Mouse (Mus musculus) gonadal fat pad, adult 2 months (tissue): ENCODE measurements at regions not wholly inside any gene's neighbourhood (a gene's known extent, or its start where the extent isn't known, plus 50 kb on each side); places are given as distances from the start of the nearest gene placed in this dataset.

Source experiments
- DNase-seq: peaks from one replicate; pipeline ENCODE4 v3.0.0-alpha.2; 2012; ENCODE audit warnings: low read depth

DNA sequence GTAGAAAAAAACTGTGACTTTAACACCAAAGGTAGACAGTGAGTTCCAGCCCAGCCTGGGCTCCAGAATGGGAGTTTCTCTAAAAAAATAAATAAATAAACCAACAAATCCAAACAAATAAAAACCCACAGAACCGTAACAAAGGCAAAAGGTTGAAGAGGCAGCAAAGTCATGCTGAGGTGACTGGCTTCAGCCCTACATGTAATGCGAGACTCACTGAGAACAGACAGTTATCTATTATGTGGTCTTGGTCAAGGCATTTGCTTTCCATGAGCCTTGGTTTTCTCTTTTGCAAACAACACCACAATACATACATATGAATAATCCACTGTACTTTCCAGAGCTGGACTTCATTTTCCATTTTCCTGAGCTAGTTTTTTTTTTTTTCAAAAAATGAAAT, 516.6 kb upstream of the Adam5 start:
- no peak for DNase-seq

GRCm38 (mm10) chr8:25332120-25332607, 508.0 kb upstream of the Adam5 start:
- DNase-seq: no peak

DNA sequence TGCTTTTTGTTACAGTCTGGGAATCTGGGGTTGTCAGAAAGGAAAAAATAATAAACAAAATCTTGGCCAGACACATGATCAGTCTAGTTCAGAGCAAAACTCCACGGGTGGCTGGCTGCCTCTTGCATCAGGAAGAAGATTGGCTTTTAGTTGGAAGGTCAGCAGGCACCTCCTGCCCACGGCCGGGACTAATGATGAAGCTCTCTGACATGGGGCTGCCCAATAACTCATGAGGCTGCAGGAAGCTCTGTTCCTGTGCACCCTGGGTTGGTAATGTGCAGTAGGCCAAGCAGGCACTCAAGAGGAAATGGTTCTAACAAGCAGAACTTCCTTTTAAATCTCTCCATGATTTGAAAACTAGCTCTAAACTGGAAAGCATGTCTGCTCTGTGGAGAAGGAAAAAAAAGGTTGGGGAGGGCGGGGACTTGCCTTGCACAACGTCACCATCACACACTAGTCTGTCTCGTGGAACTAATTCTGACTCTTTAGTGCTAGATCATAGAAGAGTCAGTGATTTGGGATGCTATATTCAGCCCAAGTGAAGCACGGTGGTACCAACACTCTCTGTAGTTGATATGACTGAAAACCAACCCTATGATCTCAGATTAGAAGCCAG, 507.1 kb upstream of the Adam5 start:
- DNase-seq: no peak

- no peak for DNase-seq
These were observed 505.6 kb upstream of the Adam5 start for GRCm38 (mm10) chr8:25329791-25330190.

- no peak for DNase-seq
These were observed 504.1 kb upstream of the Adam5 start for GRCm38 (mm10) chr8:25328318-25328717.

DNA sequence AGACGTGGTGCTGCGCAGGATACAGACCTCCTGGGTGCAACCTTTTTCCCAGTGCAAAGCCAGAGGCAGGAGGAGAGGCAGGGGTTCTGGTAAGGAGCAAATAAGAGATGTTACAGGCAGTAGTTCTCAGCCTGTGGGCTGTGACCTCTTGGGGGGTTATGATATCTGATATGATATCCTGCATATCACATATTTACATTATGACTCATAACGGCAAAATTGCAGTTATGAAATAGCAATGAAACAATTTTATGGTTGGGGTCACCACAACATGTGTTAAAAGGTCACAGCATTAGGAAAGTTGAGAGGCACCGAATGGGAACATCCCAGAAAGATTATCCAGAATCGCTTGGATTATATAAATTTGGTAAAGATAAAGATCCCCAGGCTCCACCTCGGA, 502.8 kb upstream of the Adam5 start:
- DNase-seq: no peak

DNA sequence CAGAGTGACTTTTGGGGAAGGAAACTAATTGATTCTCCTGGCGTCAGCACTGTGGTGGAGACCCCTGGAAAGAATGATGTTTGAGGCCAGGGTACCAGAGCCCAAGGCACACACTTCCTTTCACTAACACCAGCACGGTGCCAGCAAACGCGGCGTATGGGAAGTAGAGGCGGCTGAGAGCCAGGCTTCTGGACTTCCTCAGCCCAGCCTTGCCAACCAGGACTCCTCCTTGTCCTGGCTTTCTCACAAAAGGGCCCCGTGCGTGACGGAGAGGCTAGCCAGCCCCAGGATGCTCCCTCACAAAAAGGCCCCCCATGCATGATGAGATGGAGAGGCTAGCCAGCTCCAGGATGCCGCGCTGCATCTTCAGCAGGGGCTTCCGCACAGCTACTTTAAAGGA, 502.1 kb upstream of the Adam5 start:
- DNase-seq: no peak

- DNase-seq: no peak
These were observed 500.6 kb upstream of the Adam5 start for GRCm38 (mm10) chr8:25324731-25325130.

DNA sequence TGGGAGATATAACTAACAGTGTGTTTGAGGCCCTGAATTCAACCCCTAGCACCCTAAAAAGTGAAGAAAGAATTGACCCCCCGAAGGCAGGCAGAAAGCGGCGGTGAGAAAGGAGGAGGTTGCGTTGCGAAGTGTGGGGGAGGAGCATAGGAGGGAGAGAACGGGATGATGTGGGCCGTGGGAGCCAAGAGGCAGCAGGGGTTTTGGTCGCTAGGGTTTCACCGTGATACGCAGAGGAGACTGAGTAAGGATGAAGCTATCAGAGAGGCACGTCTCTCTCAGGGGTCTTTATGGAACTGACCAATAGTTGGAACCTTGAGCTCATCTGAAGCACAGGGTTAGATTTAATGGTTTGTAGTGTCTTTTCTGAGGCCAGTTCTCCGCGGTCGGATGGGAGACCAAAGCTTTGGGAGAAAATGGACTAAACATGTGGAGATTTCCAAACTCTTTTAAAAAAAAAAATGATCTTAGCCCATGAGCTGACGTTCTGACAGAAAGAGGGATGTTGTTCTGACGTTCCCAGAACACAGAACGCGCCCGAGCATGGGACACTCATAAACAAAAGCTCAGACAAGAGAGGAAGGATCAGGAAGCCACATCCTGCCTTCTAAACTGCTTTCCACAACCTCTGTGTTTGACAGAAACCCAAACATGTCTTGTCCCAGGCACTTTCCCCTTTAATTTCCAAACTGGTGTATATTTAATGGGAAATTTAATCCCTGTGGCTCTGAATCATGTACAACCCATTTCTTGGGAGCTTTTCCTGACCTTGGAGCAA, 499.7 kb upstream of the Adam5 start:
- DNase-seq: no peak

DNA sequence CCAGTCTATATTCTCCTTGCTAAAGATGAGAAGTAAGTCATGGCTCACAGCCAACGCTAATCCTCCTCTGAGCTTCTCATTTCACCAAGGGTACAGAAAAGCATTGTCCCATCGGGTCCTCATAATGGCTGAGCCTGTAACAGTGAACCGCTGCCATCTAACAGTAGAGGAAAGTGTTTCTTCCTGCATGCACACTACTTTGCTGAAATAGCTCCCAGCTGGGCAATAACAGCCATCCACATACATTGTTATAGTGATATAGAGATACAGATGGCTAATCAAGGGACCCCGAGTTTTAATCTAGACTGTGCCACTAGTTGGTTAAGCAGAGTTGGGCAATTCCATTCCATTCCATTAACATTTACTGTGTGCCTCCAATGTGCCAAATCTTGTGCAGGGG, 492.2 kb upstream of the Adam5 start:
- DNase-seq: no peak

DNA sequence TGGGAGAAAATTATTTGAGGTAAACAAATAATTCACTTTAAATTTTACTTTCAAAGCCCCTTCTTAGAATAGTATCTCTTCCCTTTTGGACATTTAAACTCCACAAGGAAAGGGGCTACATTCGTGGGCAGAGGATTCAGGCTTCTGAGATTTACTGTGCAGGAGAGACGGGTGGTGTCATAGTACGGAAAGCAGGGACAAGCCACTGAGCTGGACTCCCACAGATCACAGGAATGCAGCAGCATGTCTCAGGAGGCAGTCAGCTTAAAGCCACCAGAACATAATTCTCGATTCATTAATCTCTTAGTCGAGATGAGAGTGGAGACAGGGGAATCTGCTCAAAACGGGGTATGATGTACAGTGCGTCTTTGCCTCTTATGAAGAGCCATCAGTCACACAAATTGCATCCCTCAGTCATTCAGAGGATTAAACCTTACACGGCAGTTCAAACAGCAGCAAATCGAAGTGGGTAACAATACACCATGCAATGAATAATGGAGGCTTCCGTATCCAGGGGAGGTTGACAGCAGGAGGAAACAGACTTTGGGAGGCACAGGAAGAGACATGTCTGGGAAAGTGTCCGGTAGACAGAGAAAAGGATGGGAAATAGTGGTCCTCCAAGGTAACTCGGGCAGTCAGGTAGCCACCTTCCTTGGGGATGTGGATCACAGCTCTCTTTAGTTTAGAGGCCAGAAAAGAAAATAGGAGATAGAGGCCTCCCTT, 487.8 kb upstream of the Adam5 start:
- DNase-seq: no peak

DNA sequence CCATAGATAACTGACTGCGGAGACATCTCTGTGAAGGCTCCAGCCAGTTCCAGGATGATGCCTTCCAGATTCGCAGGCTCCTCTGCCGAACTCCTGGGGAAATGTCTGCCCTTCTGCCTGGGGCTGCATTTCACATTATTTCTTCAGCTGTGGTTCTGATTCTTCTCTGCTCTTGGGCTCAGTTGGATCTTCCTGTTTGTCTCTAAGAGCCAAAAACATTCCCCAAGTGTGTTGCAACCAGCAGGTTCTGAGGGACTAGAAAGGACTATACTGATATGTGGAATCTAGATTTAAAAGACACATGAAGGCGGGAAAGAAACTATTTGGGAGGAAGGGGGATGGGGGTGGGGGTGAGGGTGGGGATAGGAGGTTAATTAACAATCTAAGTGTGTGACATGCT, 483.8 kb upstream of the Adam5 start:
- DNase-seq: no peak

DNA sequence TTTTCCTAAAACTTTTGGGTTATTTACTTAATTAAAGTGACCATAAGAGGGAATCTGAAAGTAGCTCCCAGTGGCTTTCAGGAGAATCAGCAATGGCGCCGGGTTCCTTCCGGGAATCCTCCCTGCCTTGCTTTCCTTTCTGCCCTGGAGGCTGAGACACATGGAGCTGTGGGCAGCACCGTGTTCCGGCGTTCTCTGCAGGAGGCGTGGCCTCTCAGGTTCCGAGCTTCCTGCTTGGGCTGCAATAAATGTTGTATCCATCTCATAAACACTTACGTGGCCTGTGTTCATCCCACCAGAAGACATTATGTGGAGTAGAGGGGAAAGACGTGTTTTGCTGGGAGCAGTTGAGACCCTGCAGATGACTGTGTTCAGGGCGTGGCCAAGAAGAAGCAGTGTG, 483.3 kb upstream of the Adam5 start:
- DNase-seq: no peak

GRCm38 (mm10) chr8:25306769-25307491, 482.8 kb upstream of the Adam5 start:
- DNase-seq: no peak
